Mouse (Mus musculus) erythroblast, embryonic 14.5 days (primary cell): ENCODE data around the gene Hkdc1.

ENCODE experiments used
- GATA1 ChIP-seq: IDR thresholded peaks from 2 replicates; pipeline ENCODE4 v1.6.1; 2012; ENCODE audit warnings: low read length, inconsistent platforms, mixed read lengths
- TAL1 ChIP-seq: IDR thresholded peaks from 3 replicates; pipeline ENCODE4 v1.6.1; 2012; ENCODE audit warnings: low read length, inconsistent platforms, mixed read lengths

GRCm38 (mm10) chr10:62342512-62342911 lies 79.8 kb downstream of the Hkdc1 start:
- TF ChIP-seq GATA1 (peak; percentile 99), TAL1 (peak; percentile 90)
